Mouse (Mus musculus) lung, postnatal 0 days (tissue): ENCODE results near the gene Cntnap2. TPM values are rescaled to one million over a fixed set of nuclear protein-coding genes. Genes with fewer than 3 reads are reported as not detected.
"Not testable (repeated sequence)": the region's sequence is repeated elsewhere in the genome, so short reads cannot be mapped to it uniquely, and the experiment has no call there.

Experiments used
- ATAC-seq: fragments of 200-750 bp; cut with Nextera tagmentation; 2 replicates; pipeline ENCODE4 v1.8.0; 2017; ENCODE audit warnings: moderate library complexity
- DNase-seq: peaks from one replicate; pipeline ENCODE4 v3.0.0-alpha.2; 2016; ENCODE audit warnings: low spot score
- H3K27ac ChIP-seq: fragments of 300-500 bp; sonication (generic); 2 replicates; pipeline ENCODE4 v1.5.1; 2014; ENCODE audit warnings: antibody characterized with exemption, mild to moderate bottlenecking, low read length, mixed read lengths
- H3K27me3 ChIP-seq: fragments of 300-500 bp; sonication (generic); replicated peaks from 2 replicates; pipeline ENCODE4 v1.6.1; 2014; ENCODE audit warnings: low read length, mixed read lengths; ENCODE audit not compliant: insufficient read depth
- H3K36me3 ChIP-seq: fragments of 300-500 bp; sonication (generic); 2 replicates; pipeline ENCODE4 v1.6.1; 2014; ENCODE audit warnings: low read length, mixed read lengths; ENCODE audit not compliant: insufficient read depth
- H3K4me1 ChIP-seq: fragments of 300-500 bp; sonication (generic); 2 replicates; pipeline ENCODE4 v1.6.1; 2014; ENCODE audit warnings: antibody characterized with exemption, low read depth, low read length, mixed read lengths; ENCODE audit not compliant: insufficient read depth
- H3K4me2 ChIP-seq: fragments of 300-500 bp; sonication (generic); replicated peaks from 2 replicates; pipeline ENCODE4 v1.6.1; 2014; ENCODE audit warnings: low read depth, mild to moderate bottlenecking, low read length, moderate library complexity, mixed read lengths
- H3K4me3 ChIP-seq: fragments of 300-500 bp; sonication (generic); 2 replicates; pipeline ENCODE4 v1.5.1; 2014; ENCODE audit warnings: low read depth, low read length
- H3K9ac ChIP-seq: fragments of 300-500 bp; sonication (generic); replicated peaks from 2 replicates; pipeline ENCODE4 v1.6.1; 2014; ENCODE audit warnings: low read depth, mild to moderate bottlenecking
- H3K9me3 ChIP-seq: fragments of 300-500 bp; sonication (generic); 2 replicates; pipeline ENCODE4 v1.6.1; 2016; ENCODE audit warnings: low read length, mixed read lengths
- CTCF ChIP-seq: IDR thresholded peaks from 2 replicates; pipeline ENCODE4 v1.5.1; 2016; ENCODE audit warnings: antibody characterized with exemption, mild to moderate bottlenecking
- EP300 ChIP-seq: IDR thresholded peaks from 2 replicates; pipeline ENCODE4 v1.6.1; 2016; ENCODE audit warnings: antibody characterized with exemption, mild to moderate bottlenecking, control low read depth
- WGBS: fragments of 180-500 bp; shearing (Covaris S2); extraction: QIAGEN DNeasy Blood & Tissue Kit; methylation state at CpG from one replicate; pipeline ENCODE4 v1.1.7; 2014; 5-methylcytosine and 5-hydroxymethylcytosine counted together
- polyA plus RNA-seq: library from polyadenylated mRNA; unstranded; fragments of >200 nt; fragmentation: Nextera tagmentation; extraction: Ambion mirVana; gene quantifications from 2 replicates; pipeline ENCODE4 v1.2.1, GENCODE M21; 2015

Cntnap2 gene
- polyA plus RNA-seq, 1 experiment from 2014 or later, result 0.10 TPM

GRCm38 (mm10) chr6:47049051-47049450 is 1989.9 kb downstream of the Cntnap2 start:
- H3K4me3 ChIP-seq, result no peak overlapping the region
- H3K36me3 ChIP-seq, result no peaks in the 10 kb centered on the region
- no peaks in the 10 kb centered on the region for H3K27me3 ChIP-seq
- no peak overlapping the region for H3K9ac ChIP-seq
- no peaks in the 10 kb centered on the region for H3K4me1 ChIP-seq
- no peak overlapping the region for H3K4me2 ChIP-seq
- no peak for ATAC-seq
- TF ChIP-seq CTCF (no peak), EP300 (no peak)
- H3K9me3 ChIP-seq, result no peaks in the 10 kb centered on the region
- H3K27ac ChIP-seq, result no peak overlapping the region
- no peak for DNase-seq
- 55% methylated on average over 5 of the region's 5 CpGs for WGBS

GRCm38 (mm10) chr6:47050319-47051222 is 1991.4 kb downstream of the Cntnap2 start:
- no peak overlapping the region for H3K4me2 ChIP-seq
- no peak overlapping the region for H3K9ac ChIP-seq
- no peak overlapping the region for H3K4me3 ChIP-seq
- no peaks in the 10 kb centered on the region for H3K9me3 ChIP-seq
- ATAC-seq (no peak), DNase-seq (no peak)
- no peaks in the 10 kb centered on the region for H3K36me3 ChIP-seq
- H3K4me1 ChIP-seq, result no peaks in the 10 kb centered on the region
- H3K27me3 ChIP-seq, result no peaks in the 10 kb centered on the region
- H3K27ac ChIP-seq, result no peak overlapping the region
- 63% methylated on average over 7 of the region's 7 CpGs for WGBS
- TF ChIP-seq EP300 (no peak), CTCF (no peak)

GRCm38 (mm10) chr6:47061341-47061740 is 2002.2 kb downstream of the Cntnap2 start:
- 59% methylated on average over 3 of the region's 3 CpGs for WGBS
- Histone ChIP-seq H3K36me3 (no peaks in the 10 kb centered on the region), H3K4me3 (no peak overlapping the region), H3K4me1 (no peaks in the 10 kb centered on the region), H3K9ac (no peak overlapping the region), H3K27ac (no peak overlapping the region), H3K4me2 (no peak overlapping the region), H3K27me3 (no peaks in the 10 kb centered on the region), H3K9me3 (no peaks in the 10 kb centered on the region)
- no peak for TF ChIP-seq EP300
- no peak for TF ChIP-seq CTCF
- no peak for ATAC-seq
- no peak for DNase-seq

GRCm38 (mm10) chr6:47089998-47090397 is 2030.8 kb downstream of the Cntnap2 start:
- Histone ChIP-seq H3K36me3 (no peaks in the 10 kb centered on the region), H3K27ac (no peak overlapping the region), H3K4me2 (no peak overlapping the region), H3K27me3 (no peaks in the 10 kb centered on the region), H3K9ac (no peak overlapping the region), H3K9me3 (no peaks in the 10 kb centered on the region), H3K4me1 (no peaks in the 10 kb centered on the region), H3K4me3 (no peak overlapping the region)
- ATAC-seq (no peak), DNase-seq (no peak)
- TF ChIP-seq EP300, result no peak
- TF ChIP-seq CTCF, result no peak
- WGBS, result 65% methylated on average over 4 of the region's 4 CpGs

- H3K4me3 ChIP-seq, result no peak overlapping the region
- 54% methylated on average over 1 of the region's 1 CpGs for WGBS
- DNase-seq, result no peak
- H3K4me2 ChIP-seq, result no peak overlapping the region
- H3K9me3 ChIP-seq, result no peaks in the 10 kb centered on the region
- H3K9ac ChIP-seq, result no peak overlapping the region
- no peaks in the 10 kb centered on the region for H3K36me3 ChIP-seq
- H3K27ac ChIP-seq, result no peak overlapping the region
- TF ChIP-seq CTCF, result no peak
- TF ChIP-seq EP300, result no peak
- H3K4me1 ChIP-seq, result no peaks in the 10 kb centered on the region
- H3K27me3 ChIP-seq, result no peaks in the 10 kb centered on the region
- ATAC-seq, result no peak
These were observed 2045.8 kb downstream of the Cntnap2 start for GRCm38 (mm10) chr6:47104951-47105350.

- no peak overlapping the region for H3K9ac ChIP-seq
- no peak overlapping the region for H3K4me3 ChIP-seq
- no peaks in the 10 kb centered on the region for H3K27me3 ChIP-seq
- no peak overlapping the region for H3K27ac ChIP-seq
- no peak for ATAC-seq
- H3K9me3 ChIP-seq, result no peaks in the 10 kb centered on the region
- WGBS, result 25% methylated on average over 6 of the region's 6 CpGs
- DNase-seq, result no peak
- no peak overlapping the region for H3K4me2 ChIP-seq
- H3K4me1 ChIP-seq, result no peaks in the 10 kb centered on the region
- H3K36me3 ChIP-seq, result no peaks in the 10 kb centered on the region
- TF ChIP-seq EP300, result no peak
- no peak for TF ChIP-seq CTCF
These were observed 2050.5 kb downstream of the Cntnap2 start for GRCm38 (mm10) chr6:47109582-47110220.

GRCm38 (mm10) chr6:47134063-47134462 is 2074.9 kb downstream of the Cntnap2 start:
- not testable (repeated sequence) for H3K9me3 ChIP-seq, H3K27ac ChIP-seq, H3K9ac ChIP-seq, H3K36me3 ChIP-seq, H3K4me2 ChIP-seq, H3K4me3 ChIP-seq, DNase-seq, H3K27me3 ChIP-seq, H3K4me1 ChIP-seq, ATAC-seq
- no CpG with 5 or more reads among the region's 1 CpGs for WGBS

- H3K27me3 ChIP-seq, result not testable (repeated sequence)
These were observed 2093.9 kb downstream of the Cntnap2 start for GRCm38 (mm10) chr6:47153018-47153417.

More at GRCm38 (mm10) chr6:47153018-47153417, 2093.9 kb downstream of the Cntnap2 start:
- DNase-seq, H3K4me1 ChIP-seq, H3K4me2 ChIP-seq, H3K36me3 ChIP-seq, H3K27ac ChIP-seq, H3K9me3 ChIP-seq, ATAC-seq, H3K9ac ChIP-seq, H3K4me3 ChIP-seq: not testable (repeated sequence)
- WGBS, result no CpG with 5 or more reads among the region's 1 CpGs
